Mouse (Mus musculus) testis, adult 2 months (tissue): ENCODE results near the gene Dexi. TPM values are rescaled to one million over a fixed set of nuclear protein-coding genes. Genes with fewer than 3 reads are reported as not detected.

Experiments used
- H3K27ac ChIP-seq: fragments of 200-500 bp; 2 replicates; pipeline ENCODE4 v1.5.1; 2012; ENCODE audit warnings: low read depth, low read length; ENCODE audit not compliant: control insufficient read depth, insufficient read depth
- H3K27me3 ChIP-seq: fragments of 200-500 bp; 2 replicates; pipeline ENCODE4 v1.6.1; 2012; ENCODE audit warnings: mild to moderate bottlenecking, low read length, moderate library complexity; ENCODE audit not compliant: control insufficient read depth, insufficient read depth
- H3K36me3 ChIP-seq: fragments of 200-500 bp; 2 replicates; pipeline ENCODE4 v1.6.1; 2012; ENCODE audit warnings: mild to moderate bottlenecking, low read length; ENCODE audit not compliant: control insufficient read depth, insufficient read depth
- H3K4me1 ChIP-seq: fragments of 200-500 bp; 2 replicates; pipeline ENCODE4 v1.6.1; 2012; ENCODE audit warnings: low read length; ENCODE audit not compliant: control insufficient read depth, insufficient read depth
- H3K4me3 ChIP-seq: fragments of 200-500 bp; 2 replicates; pipeline ENCODE4 v1.5.1; 2012; ENCODE audit warnings: low read depth, mild to moderate bottlenecking, low read length, moderate library complexity, mixed read lengths; ENCODE audit not compliant: control insufficient read depth
- CTCF ChIP-seq: fragments of 200-500 bp; IDR thresholded peaks from 2 replicates; pipeline ENCODE4 v1.5.1; 2012; ENCODE audit warnings: low read depth, mild to moderate bottlenecking, inconsistent platforms, low read length, moderate library complexity; ENCODE audit not compliant: control insufficient read depth, insufficient read depth, insufficient replicate concordance
- POLR2A ChIP-seq: fragments of 200-500 bp; IDR thresholded peaks from 2 replicates; pipeline ENCODE4 v1.6.1; 2012; ENCODE audit warnings: low read depth, mild to moderate bottlenecking, inconsistent platforms, low read length, moderate library complexity; ENCODE audit not compliant: control insufficient read depth
- polyA plus RNA-seq: library from polyadenylated mRNA; depleted of rRNA; stranded (reverse); fragments of >200 nt; gene quantifications from 2 replicates; pipeline ENCODE4 v1.2.3, GENCODE M21; 2012

Gene Dexi
- polyA plus RNA-seq, 1 experiment, result 16.4 TPM

DNA sequence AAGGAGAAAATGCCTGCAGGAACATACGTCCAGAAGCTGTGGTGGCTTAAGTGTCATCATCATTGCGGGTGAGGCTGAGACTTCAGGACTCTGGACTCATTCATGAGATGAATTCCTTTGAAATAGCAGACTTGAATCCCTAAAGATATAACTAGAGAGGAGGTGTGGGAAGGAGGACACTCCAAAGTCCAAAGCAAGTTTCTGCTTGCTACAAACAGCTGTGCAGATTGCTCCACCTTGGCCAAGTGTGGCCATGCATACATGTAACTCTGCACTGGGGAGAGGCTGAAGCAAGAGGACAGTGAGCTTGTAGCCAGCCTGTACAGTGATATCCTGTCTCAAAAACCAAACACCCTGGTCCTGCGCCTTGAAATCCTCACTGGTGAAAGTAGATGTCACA, 70.9 kb downstream of the Dexi start:
- TF ChIP-seq POLR2A (no peak), CTCF (no peak)
- Histone ChIP-seq H3K4me1 (no peaks in the 10 kb centered on the region), H3K27me3 (no peaks in the 10 kb centered on the region), H3K27ac (no peak overlapping the region), H3K36me3 (no peaks in the 10 kb centered on the region), H3K4me3 (no peak overlapping the region)

- Histone ChIP-seq H3K27me3 (no peaks in the 10 kb centered on the region), H3K4me1 (no peaks in the 10 kb centered on the region), H3K36me3 (no peaks in the 10 kb centered on the region), H3K4me3 (no peak overlapping the region), H3K27ac (no peak overlapping the region)
- TF ChIP-seq CTCF (no peak), POLR2A (no peak)
These were observed 74.7 kb downstream of the Dexi start for GRCm38 (mm10) chr16:10468201-10468600.

- no peak overlapping the region for H3K27ac ChIP-seq
- H3K4me3 ChIP-seq, result no peak overlapping the region
- TF ChIP-seq CTCF, result no peak
- TF ChIP-seq POLR2A, result no peak
These were observed 75.3 kb downstream of the Dexi start for GRCm38 (mm10) chr16:10467391-10468107.

GRCm38 (mm10) chr16:10465011-10465681, 77.7 kb downstream of the Dexi start:
- H3K4me3 ChIP-seq, result no peak overlapping the region
- H3K4me1 ChIP-seq, result no peaks in the 10 kb centered on the region
- H3K27me3 ChIP-seq, result no peaks in the 10 kb centered on the region
- H3K27ac ChIP-seq, result no peak overlapping the region
- no peaks in the 10 kb centered on the region for H3K36me3 ChIP-seq
- TF ChIP-seq POLR2A, result no peak
- TF ChIP-seq CTCF, result no peak

More at GRCm38 (mm10) chr16:10467391-10468107, 75.3 kb downstream of the Dexi start:
- H3K27me3 ChIP-seq, result no peaks in the 10 kb centered on the region
- no peaks in the 10 kb centered on the region for H3K4me1 ChIP-seq
- H3K36me3 ChIP-seq, result no peaks in the 10 kb centered on the region

- no peak for TF ChIP-seq POLR2A
- no peak for TF ChIP-seq CTCF
- no peaks in the 10 kb centered on the region for H3K27me3 ChIP-seq
These were observed 81.7 kb downstream of the Dexi start for GRCm38 (mm10) chr16:10461178-10461577.

GRCm38 (mm10) chr16:10460188-10460587, 82.7 kb downstream of the Dexi start:
- no peaks in the 10 kb centered on the region for H3K27me3 ChIP-seq
- no peaks in the 10 kb centered on the region for H3K4me1 ChIP-seq
- TF ChIP-seq POLR2A, result no peak
- no peak for TF ChIP-seq CTCF
- H3K27ac ChIP-seq, result no peak overlapping the region
- no peak overlapping the region for H3K4me3 ChIP-seq
- H3K36me3 ChIP-seq, result no peaks in the 10 kb centered on the region

More at GRCm38 (mm10) chr16:10461178-10461577, 81.7 kb downstream of the Dexi start:
- H3K36me3 ChIP-seq, result no peaks in the 10 kb centered on the region
- no peak overlapping the region for H3K4me3 ChIP-seq
- H3K4me1 ChIP-seq, result no peaks in the 10 kb centered on the region
- no peak overlapping the region for H3K27ac ChIP-seq

DNA sequence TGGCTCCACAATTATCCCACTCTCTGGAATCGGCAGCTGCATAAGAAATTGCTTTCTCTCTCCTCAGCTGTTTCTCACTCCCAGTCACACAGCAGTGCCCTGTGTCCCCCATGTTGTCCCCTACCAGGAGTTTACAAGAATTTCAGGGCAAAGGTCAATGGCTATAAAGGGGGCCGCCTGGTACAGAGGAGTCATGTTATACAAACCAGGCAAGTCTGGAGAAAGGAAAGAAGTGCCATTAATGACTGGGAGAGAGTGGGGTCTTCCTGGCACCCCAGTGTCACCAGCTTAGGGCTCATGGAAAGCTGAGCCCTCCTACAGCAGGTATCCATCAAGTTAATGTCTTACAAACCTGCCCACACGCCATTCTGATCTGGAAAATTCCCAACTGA, 88.3 kb downstream of the Dexi start:
- Histone ChIP-seq H3K27me3 (no peaks in the 10 kb centered on the region), H3K36me3 (no peaks in the 10 kb centered on the region), H3K4me3 (no peak overlapping the region), H3K4me1 (no peaks in the 10 kb centered on the region), H3K27ac (no peak overlapping the region)
- no peak for TF ChIP-seq CTCF
- no peak for TF ChIP-seq POLR2A
